Mouse (Mus musculus) cerebellum, adult 11-12 months (tissue): ENCODE data around the gene Zfp768.

ENCODE experiments used
- DNase-seq: peaks from one replicate; pipeline ENCODE4 v3.0.0; 2022

The Zfp768 gene

DNA sequence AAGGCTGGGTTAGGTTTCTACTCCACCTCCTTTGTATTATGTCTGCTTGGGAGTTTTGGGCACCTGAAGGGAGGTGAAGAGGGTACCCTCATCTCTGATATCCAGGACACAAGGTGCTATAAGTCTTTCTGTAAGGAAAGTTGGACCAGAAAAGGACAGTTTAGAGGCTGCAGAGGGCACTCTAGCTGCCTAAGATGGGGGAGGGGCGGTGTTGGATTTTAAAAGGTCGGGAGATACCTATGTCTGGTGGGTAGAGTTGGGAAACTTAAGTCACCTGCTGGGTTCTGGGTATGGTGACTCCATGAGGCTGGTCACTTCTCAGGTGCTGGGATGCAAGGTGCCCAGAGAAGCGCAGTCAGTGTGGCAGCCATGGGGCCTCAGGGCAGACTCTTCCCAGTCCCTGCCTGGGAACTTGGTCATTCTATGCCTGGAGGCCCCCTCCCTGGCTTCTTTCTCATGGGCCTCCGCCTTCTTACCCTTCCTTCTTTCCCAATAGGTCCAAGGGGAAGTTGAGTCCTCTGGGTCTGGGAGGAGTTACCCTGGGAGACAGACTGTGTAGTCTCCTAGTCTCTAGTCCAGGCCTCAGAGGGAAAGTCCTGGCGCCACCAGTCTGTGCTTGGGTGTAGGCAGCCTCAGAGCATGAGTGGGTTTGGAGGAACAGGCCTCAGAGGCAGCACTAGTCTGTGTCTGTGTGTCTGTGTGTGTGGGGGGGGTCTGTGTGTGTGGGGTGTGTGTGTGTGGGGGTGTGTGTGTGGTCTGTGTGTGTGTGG is 48.4 kb downstream of the Zfp768 start:
- DNase-seq, result no peak

DNA sequence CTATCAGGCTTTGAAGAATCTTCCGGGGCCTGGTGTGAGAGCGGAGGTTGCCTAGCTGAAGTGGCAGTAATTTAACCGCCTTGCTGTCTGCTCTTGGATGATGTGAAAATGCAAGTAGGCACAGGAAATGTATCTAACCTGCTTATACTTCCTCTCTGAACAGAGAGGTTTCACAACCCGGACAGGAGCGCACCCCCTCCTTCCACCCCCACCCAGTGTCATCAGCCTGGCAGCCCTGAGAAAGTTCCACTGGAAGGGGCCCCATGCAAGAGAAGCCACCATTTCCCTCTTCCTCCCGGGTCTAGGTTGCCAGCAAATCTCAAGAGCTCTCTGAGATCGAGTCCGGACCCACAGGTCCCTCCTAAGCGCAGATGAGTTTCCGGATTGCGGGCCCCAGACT is 49.3 kb downstream of the Zfp768 start, which contains the start of gene Itgal:
TSS of gene Itgal (plus strand) at position 163 of the 400 bp plus-strand sequence.
- no peak for DNase-seq
